Mouse (Mus musculus) erythroblast, embryonic 14.5 days (primary cell): ENCODE measurements around the gene Ppp1r14b.

Experiments
- GATA1 ChIP-seq: IDR thresholded peaks from 2 replicates; pipeline ENCODE4 v1.6.1; 2012; ENCODE audit warnings: low read length, inconsistent platforms, mixed read lengths
- TAL1 ChIP-seq: IDR thresholded peaks from 3 replicates; pipeline ENCODE4 v1.6.1; 2012; ENCODE audit warnings: low read length, inconsistent platforms, mixed read lengths

GRCm38 (mm10) chr19:6983621-6984020 lies 8.9 kb downstream of the Ppp1r14b start:
- TF ChIP-seq GATA1, result no peak
- no peak for TF ChIP-seq TAL1
